Mouse (Mus musculus) regulatory T cell (primary cell): ENCODE measurements around the gene Clasp1.

Source experiments
- in situ Hi-C: fragments of 300-600 bp; cut with MboI, MseI; formaldehyde crosslinking; loops from one replicate; pipeline ENCODE4 v1.15.1; 2025; ENCODE audit warnings: high pct_unique_total_duplicates

Gene Clasp1

GRCm38 (mm10) chr1:118447131-118447530 lies 58.3 kb downstream of the Clasp1 start:
- in situ Hi-C loops, result loop anchor here (5.0 kb wide), 1 partner anchor 75 kb away; no protein-coding TSS in a partner anchor

GRCm38 (mm10) chr1:118448214-118448613 lies 59.4 kb downstream of the Clasp1 start:
- in situ Hi-C loops, result loop anchor here (5.0 kb wide), 1 partner anchor 76 kb away; no protein-coding TSS in a partner anchor

GRCm38 (mm10) chr1:118450891-118451450 lies 62.1 kb downstream of the Clasp1 start:
- in situ Hi-C loops, result loop anchor here (10.0 kb wide), 1 partner anchor 46 kb away; no protein-coding TSS in a partner anchor

GRCm38 (mm10) chr1:118453577-118453976 lies 64.7 kb downstream of the Clasp1 start:
- in situ Hi-C loops, result loop anchor here (10.0 kb wide), 1 partner anchor 49 kb away; no protein-coding TSS in a partner anchor

- in situ Hi-C loops, result loop anchor here (10.0 kb wide), 1 partner anchor 50 kb away; no protein-coding TSS in a partner anchor
These were observed 66.0 kb downstream of the Clasp1 start for GRCm38 (mm10) chr1:118454817-118455216.

GRCm38 (mm10) chr1:118457256-118457882 lies 68.5 kb downstream of the Clasp1 start:
- in situ Hi-C loops, result loop anchor here (10.0 kb wide), 1 partner anchor 53 kb away; no protein-coding TSS in a partner anchor

- in situ Hi-C loops, result loop anchor here (10.0 kb wide), 1 partner anchor 53 kb away; no protein-coding TSS in a partner anchor
These were observed 69.0 kb downstream of the Clasp1 start for GRCm38 (mm10) chr1:118457883-118458259.

GRCm38 (mm10) chr1:118458279-118458678 lies 69.4 kb downstream of the Clasp1 start:
- in situ Hi-C loops, result loop anchor here (10.0 kb wide), 1 partner anchor 53 kb away; no protein-coding TSS in a partner anchor

- in situ Hi-C loops, result loop anchor here (10.0 kb wide), 1 partner anchor 54 kb away; no protein-coding TSS in a partner anchor
These were observed 70.4 kb downstream of the Clasp1 start for GRCm38 (mm10) chr1:118458963-118459920.

- in situ Hi-C loops, result no loop called here
These were observed 71.9 kb downstream of the Clasp1 start for GRCm38 (mm10) chr1:118460716-118461115.

GRCm38 (mm10) chr1:118466041-118466440 lies 77.2 kb downstream of the Clasp1 start:
- in situ Hi-C loops, result loop anchor here (5.0 kb wide), 2 partner anchors 84 to 139 kb away; no protein-coding TSS in a partner anchor

- in situ Hi-C loops, result no loop called here
These were observed 83.5 kb downstream of the Clasp1 start for GRCm38 (mm10) chr1:118472386-118472785.

GRCm38 (mm10) chr1:118476919-118477318 lies 88.1 kb downstream of the Clasp1 start:
- in situ Hi-C loops, result no loop called here

GRCm38 (mm10) chr1:118479246-118479645 lies 90.4 kb downstream of the Clasp1 start:
- in situ Hi-C loops, result no loop called here

GRCm38 (mm10) chr1:118480484-118481364 lies 91.9 kb downstream of the Clasp1 start:
- in situ Hi-C loops, result no loop called here

GRCm38 (mm10) chr1:118481365-118481702 lies 92.5 kb downstream of the Clasp1 start:
- in situ Hi-C loops, result no loop called here

- in situ Hi-C loops, result no loop called here
These were observed 92.8 kb downstream of the Clasp1 start for GRCm38 (mm10) chr1:118481703-118482102.

GRCm38 (mm10) chr1:118482285-118483019 lies 93.6 kb downstream of the Clasp1 start:
- in situ Hi-C loops, result no loop called here

GRCm38 (mm10) chr1:118483504-118484096 lies 94.7 kb downstream of the Clasp1 start:
- in situ Hi-C loops, result no loop called here

GRCm38 (mm10) chr1:118485572-118485971 lies 96.7 kb downstream of the Clasp1 start:
- in situ Hi-C loops, result no loop called here
